Mouse (Mus musculus) thymus, adult 2 months (tissue): ENCODE results near the gene Sgms1. TPM values are rescaled to one million over a fixed set of nuclear protein-coding genes. Genes with fewer than 3 reads are reported as not detected.

Experiments
- DNase-seq: peaks from one replicate; pipeline ENCODE4 v3.0.0; 2021
- H3K27ac ChIP-seq: fragments of 200-500 bp; 2 replicates; pipeline ENCODE4 v1.5.1; 2012; ENCODE audit warnings: low read length, control low read depth; ENCODE audit not compliant: control insufficient read depth, insufficient read depth
- H3K27me3 ChIP-seq: fragments of 200-500 bp; 2 replicates; pipeline ENCODE4 v1.6.1; 2012; ENCODE audit warnings: mild to moderate bottlenecking, low read length, moderate library complexity, mixed read lengths; ENCODE audit not compliant: control insufficient read depth, insufficient read depth
- H3K36me3 ChIP-seq: fragments of 200-500 bp; 2 replicates; pipeline ENCODE4 v1.6.1; 2012; ENCODE audit warnings: mild to moderate bottlenecking, low read length, moderate library complexity; ENCODE audit not compliant: control insufficient read depth, insufficient read depth
- H3K4me1 ChIP-seq: fragments of 200-500 bp; replicated peaks from 2 replicates; pipeline ENCODE4 v1.6.1; 2012; ENCODE audit warnings: low read length; ENCODE audit not compliant: control insufficient read depth, insufficient read depth
- H3K4me3 ChIP-seq: fragments of 200-500 bp; 2 replicates; pipeline ENCODE4 v1.5.1; 2012; ENCODE audit warnings: mild to moderate bottlenecking, low read length, control low read depth, moderate library complexity; ENCODE audit not compliant: control insufficient read depth, insufficient read depth
- CTCF ChIP-seq: fragments of 200-500 bp; IDR thresholded peaks from 2 replicates; pipeline ENCODE4 v1.5.1; 2012; ENCODE audit warnings: mild to moderate bottlenecking, control low read depth, low read length, moderate library complexity, borderline replicate concordance; ENCODE audit not compliant: control insufficient read depth, poor library complexity, insufficient read depth; ENCODE audit errors: extremely low read depth
- POLR2A ChIP-seq: fragments of 200-500 bp; IDR thresholded peaks from 2 replicates; pipeline ENCODE4 v1.6.1; 2012; ENCODE audit warnings: mild to moderate bottlenecking, low read length, control low read depth, moderate library complexity; ENCODE audit not compliant: control insufficient read depth, poor library complexity, insufficient read depth; ENCODE audit errors: extremely low read depth
- WGBS: fragments of 180-500 bp; shearing (Covaris S2); methylation state at CpG from one replicate; pipeline ENCODE4 v1.1.7; 2018; 5-methylcytosine and 5-hydroxymethylcytosine counted together
- polyA plus RNA-seq: library from polyadenylated mRNA; depleted of rRNA; stranded (reverse); fragments of >200 nt; gene quantifications from 2 replicates; pipeline ENCODE4 v1.2.3, GENCODE M21; 2012

Sgms1 gene
- polyA plus RNA-seq, 1 experiment = 7.4 TPM

DNA sequence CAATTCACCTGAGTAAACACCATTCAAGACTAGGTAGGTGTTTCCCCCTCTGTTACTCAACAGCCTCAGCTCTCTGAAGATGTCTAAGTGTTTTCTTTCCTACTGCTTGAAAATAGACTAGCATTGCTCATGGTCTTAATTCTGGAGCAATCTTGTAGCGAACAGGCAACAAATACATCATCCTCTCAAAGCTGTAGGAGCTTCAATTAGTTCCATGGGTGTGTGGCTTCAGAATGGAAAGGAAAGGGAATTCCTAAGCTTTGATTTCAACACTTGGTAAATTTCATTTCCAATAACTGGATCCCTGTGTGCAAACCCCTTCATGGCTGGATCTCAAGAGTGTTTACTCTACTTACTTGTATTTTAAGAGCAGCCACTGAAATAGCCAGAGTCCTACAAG, 230.3 kb downstream of the Sgms1 start:
- 0 out of 2 replicates have a peak, but pooled peaks cover 4% of the 10 kb centered on the region for H3K4me1 ChIP-seq
- 98% methylated on average over 1 of the region's 1 CpGs for WGBS
- H3K27me3 ChIP-seq = no peaks in the 10 kb centered on the region
- TF ChIP-seq CTCF = no peak
- TF ChIP-seq POLR2A = no peak
- H3K27ac ChIP-seq = no peak overlapping the region
- no peak overlapping the region for H3K4me3 ChIP-seq
- no peak for DNase-seq
- no peaks in the 10 kb centered on the region for H3K36me3 ChIP-seq

DNA sequence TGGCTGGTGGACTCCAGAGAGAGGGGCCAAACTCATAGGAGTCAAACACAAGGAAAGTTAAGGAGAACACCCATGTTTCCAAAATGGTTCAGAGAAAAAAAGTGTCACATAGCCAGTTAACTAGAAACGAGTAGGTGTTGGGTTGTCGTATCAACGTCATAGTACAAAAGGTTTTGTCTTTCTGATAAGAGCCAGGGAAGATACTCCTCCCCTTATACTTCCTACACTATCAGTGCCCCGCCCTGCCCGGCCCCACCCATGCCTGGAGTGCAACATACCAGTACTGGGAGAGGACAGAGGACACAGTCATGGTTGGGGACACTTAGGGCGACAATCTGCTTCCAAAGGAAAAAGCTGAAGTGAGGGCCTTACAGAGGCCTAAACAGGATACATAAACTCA, 232.5 kb downstream of the Sgms1 start:
- no peak for DNase-seq
- Histone ChIP-seq H3K27ac (no peak overlapping the region), H3K36me3 (no peaks in the 10 kb centered on the region), H3K4me3 (no peak overlapping the region), H3K4me1 (0 out of 2 replicates have a peak, but pooled peaks cover 4% of the 10 kb centered on the region), H3K27me3 (no peaks in the 10 kb centered on the region)
- WGBS = 94% methylated on average over 6 of the region's 6 CpGs
- TF ChIP-seq CTCF (no peak), POLR2A (no peak)

DNA sequence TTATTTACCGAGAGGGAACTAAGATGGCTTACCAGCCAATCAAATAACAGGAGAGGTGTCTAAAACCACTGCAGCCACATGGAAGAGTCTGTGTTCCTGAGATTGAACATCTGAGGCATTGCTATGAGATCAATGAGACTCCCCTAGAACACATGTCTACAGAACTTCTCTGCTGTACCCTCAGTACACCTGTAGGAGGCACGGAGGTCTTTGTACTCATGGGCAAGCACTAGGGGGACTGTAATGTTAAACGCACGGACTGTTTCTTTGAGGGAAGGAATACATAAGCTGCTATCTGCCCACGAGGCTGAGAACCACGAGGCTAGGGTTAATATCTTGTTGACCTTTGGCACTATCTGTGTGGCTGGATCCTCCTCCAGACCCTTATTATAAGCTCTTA, 237.0 kb downstream of the Sgms1 start:
- TF ChIP-seq CTCF (no peak), POLR2A (no peak)
- DNase-seq = peak; percentile 18
- Histone ChIP-seq H3K4me3 (no peak overlapping the region), H3K4me1 (no peaks in the 10 kb centered on the region), H3K27me3 (no peaks in the 10 kb centered on the region), H3K36me3 (no peaks in the 10 kb centered on the region), H3K27ac (no peak overlapping the region)
- 72% methylated on average over 6 of the region's 6 CpGs for WGBS

DNA sequence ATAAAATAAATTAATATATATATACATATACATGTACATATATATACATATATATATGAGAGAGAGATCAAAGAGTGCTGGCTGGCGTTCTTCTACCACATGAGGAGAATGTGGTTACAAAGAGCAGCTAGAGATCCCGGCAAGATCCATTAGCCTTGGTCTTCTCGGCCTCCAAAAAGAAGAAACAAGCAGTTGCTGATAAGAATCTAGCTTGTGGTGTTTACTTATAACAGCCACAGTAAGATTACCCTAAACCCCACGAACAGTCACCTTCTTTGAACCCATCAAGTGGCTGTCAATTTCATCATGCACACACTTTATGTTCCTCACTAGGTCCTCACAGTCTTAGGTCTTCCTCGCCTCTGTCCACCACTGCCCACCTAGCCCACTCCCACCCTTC, 240.8 kb downstream of the Sgms1 start:
- no peak overlapping the region for H3K4me3 ChIP-seq
- H3K36me3 ChIP-seq = no peaks in the 10 kb centered on the region
- H3K4me1 ChIP-seq = no peaks in the 10 kb centered on the region
- H3K27ac ChIP-seq = no peak overlapping the region
- TF ChIP-seq POLR2A (no peak), CTCF (no peak)
- WGBS = 10% methylated on average over 5 of the region's 5 CpGs
- H3K27me3 ChIP-seq = no peaks in the 10 kb centered on the region
- no peak for DNase-seq

DNA sequence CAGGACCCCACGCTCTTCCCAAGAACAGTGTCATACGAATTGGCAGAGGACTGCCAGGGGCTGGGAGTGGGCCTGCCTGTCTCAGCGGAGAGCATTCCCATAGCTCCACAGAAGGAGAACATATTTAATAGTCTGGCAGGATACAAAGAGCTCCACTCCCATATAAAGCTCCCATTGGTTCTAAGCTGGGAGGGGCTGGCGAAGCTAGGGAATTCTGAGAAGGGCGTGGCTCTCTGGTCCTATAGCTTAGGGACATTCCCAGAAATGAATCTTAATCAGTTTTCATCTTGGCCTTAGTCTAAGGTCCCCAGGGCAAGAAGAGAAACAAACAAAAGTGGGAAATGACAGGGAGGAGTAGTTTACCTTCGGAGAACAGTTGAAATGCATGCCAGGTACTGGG, 247.1 kb downstream of the Sgms1 start:
- WGBS = 95% methylated on average over 6 of the region's 6 CpGs
- no peak overlapping the region for H3K27ac ChIP-seq
- H3K36me3 ChIP-seq = no peaks in the 10 kb centered on the region
- H3K4me1 ChIP-seq = peaks cover 21% of the 10 kb centered on the region
- no peak overlapping the region for H3K4me3 ChIP-seq
- H3K27me3 ChIP-seq = no peaks in the 10 kb centered on the region
- TF ChIP-seq POLR2A = no peak
- no peak for TF ChIP-seq CTCF
- no peak for DNase-seq

DNA sequence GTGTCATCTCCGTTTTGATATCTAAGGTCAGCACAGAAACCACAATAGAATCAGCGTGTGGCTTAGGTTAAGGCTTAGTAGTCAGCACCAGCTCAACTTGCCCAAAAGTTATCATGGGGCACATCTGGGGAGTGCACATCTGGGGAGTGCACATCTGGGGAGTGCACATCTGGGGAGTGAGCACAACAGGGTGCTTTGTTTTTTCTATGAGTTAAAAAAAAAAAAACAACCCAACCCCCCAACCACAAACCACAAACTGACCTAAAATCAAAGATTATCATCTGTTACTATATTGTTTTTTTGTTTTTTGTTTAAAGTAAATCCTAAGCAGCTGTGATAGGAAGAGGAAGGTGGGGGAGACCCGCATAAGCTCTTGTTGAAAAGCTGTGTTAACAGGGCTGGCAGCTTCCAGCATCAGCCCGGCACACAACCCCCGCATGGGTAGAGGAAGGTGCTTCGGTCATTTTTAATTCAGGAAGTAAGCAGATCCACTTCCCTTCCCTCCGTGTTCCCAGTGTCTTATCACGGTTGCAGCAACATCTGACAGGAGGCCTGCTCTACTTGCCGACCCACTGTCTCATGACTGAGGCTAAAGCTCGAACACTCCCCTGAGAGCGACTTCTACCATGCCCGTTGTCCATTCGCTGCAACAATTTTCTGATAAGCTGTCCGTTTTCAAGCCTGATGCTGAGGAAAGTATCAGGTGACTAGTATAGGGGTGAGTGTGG, 251.0 kb downstream of the Sgms1 start:
- Histone ChIP-seq H3K27me3 (no peaks in the 10 kb centered on the region), H3K36me3 (no peaks in the 10 kb centered on the region), H3K4me3 (no peak overlapping the region), H3K4me1 (peaks cover 21% of the 10 kb centered on the region), H3K27ac (no peak overlapping the region)
- no peak for TF ChIP-seq POLR2A
- TF ChIP-seq CTCF = no peak
- peak; percentile 35 for DNase-seq
- WGBS = 34% methylated on average over 14 of the region's 14 CpGs
